Mouse (Mus musculus): ENCODE data around the gene Pdgfa. TPM values are rescaled to one million over a fixed set of nuclear protein-coding genes. Genes with fewer than 3 reads are reported as not detected.

Gene Pdgfa
- polyA plus RNA-seq, 1 experiment: 6.9 TPM

GRCm38 (mm10) chr5:138948031-138948980 is 48.9 kb downstream of the Pdgfa start:
- Histone ChIP-seq H3K4me1 (ENCODE audit: control insufficient read depth, insufficient read depth, insufficient read length, low read length) (peaks cover 10% of the 10 kb centered on the region; the same call in 1 of the 2 replicates), H3K27ac (replicated peaks; ENCODE audit: low read depth, low read length) (no peak overlapping the region), H3K4me3 (ENCODE audit: insufficient read depth, low read depth, low read length) (no peak overlapping the region)

DNA sequence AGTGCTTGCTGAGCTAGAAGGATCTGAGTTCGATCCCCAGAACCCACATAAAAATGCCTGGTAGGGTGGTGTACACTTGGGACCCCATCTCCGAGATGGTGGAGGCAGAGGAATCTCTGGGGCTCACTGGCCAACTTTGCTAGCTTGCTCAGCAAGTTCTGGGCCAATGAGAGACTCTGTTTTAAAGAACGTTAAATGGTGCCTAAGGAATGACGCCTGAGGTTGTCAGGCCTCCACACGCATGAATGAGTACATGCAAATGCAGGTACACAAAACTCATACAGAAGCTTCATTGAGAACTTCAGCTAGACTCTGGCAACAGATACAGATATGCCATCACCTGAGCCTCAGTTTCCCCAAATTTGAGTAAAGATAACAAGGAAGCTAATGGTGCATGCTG is 49.7 kb downstream of the Pdgfa start:
- no peak overlapping the region for H3K4me3 ChIP-seq (ENCODE audit: insufficient read depth, low read depth, low read length)
- H3K27ac ChIP-seq (replicated peaks; ENCODE audit: low read depth, low read length): no peak overlapping the region
- peaks cover 10% of the 10 kb centered on the region; the same call in 1 of the 2 replicates for H3K4me1 ChIP-seq (ENCODE audit: control insufficient read depth, insufficient read depth, insufficient read length, low read length)

GRCm38 (mm10) chr5:138946931-138947330 is 50.2 kb downstream of the Pdgfa start:
- Histone ChIP-seq H3K4me1 (ENCODE audit: control insufficient read depth, insufficient read depth, insufficient read length, low read length) (peaks cover 10% of the 10 kb centered on the region; the same call in 1 of the 2 replicates), H3K4me3 (ENCODE audit: insufficient read depth, low read depth, low read length) (no peak overlapping the region), H3K27ac (replicated peaks; ENCODE audit: low read depth, low read length) (no peak overlapping the region)

- peaks cover 10% of the 10 kb centered on the region; the same call in 1 of the 2 replicates for H3K4me1 ChIP-seq (ENCODE audit: control insufficient read depth, insufficient read depth, insufficient read length, low read length)
- peak overlapping the region; percentile 64 for H3K27ac ChIP-seq (replicated peaks; ENCODE audit: low read depth, low read length)
- H3K4me3 ChIP-seq (ENCODE audit: insufficient read depth, low read depth, low read length): no peak overlapping the region
These were observed 52.2 kb downstream of the Pdgfa start for GRCm38 (mm10) chr5:138945011-138945410.

DNA sequence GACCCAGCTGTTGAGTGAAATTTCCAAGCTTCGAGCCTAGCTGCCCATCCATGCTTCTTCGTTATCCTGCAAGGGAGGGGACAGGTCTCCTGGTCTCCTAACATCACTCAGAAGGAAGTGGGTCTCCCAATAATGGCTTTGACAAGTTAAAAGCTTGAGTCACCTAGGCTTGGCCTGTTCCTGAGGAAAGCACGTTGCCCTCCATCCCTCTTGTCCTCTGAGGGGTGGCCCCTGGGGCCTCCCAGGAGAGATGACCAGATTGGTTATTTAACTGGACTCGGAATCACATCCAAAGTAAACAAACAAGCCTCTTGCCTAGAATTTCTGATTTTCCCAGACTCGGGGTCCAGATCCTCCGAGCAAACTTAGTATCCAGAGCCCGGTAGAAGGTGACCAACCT is 52.6 kb downstream of the Pdgfa start:
- H3K4me1 ChIP-seq (ENCODE audit: control insufficient read depth, insufficient read depth, insufficient read length, low read length): peaks cover 10% of the 10 kb centered on the region; the same call in 1 of the 2 replicates
- H3K27ac ChIP-seq (replicated peaks; ENCODE audit: low read depth, low read length): peak overlapping the region; percentile 64
- H3K4me3 ChIP-seq (ENCODE audit: insufficient read depth, low read depth, low read length): no peak overlapping the region

DNA sequence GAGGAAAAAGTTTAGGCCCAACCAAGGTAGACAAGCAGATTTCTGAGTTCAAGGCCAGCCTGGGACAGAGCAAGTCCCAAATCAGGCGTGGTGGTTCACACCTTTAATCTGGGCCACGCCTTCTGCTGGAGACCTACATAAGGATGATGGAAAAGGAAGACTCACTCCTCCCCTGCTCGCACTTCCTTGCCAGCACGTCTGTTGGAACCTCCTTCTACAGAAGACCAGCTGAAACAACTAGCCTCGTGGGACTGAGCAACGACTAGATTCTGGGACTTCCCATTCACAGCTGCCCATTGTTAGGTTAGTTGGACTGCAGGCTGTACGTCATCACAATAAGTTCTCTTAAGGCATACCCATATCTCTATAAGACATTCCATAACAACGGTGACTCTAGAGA is 55.3 kb downstream of the Pdgfa start:
- Histone ChIP-seq H3K27ac (replicated peaks; ENCODE audit: low read depth, low read length) (no peak overlapping the region), H3K4me3 (ENCODE audit: insufficient read depth, low read depth, low read length) (no peak overlapping the region)

DNA sequence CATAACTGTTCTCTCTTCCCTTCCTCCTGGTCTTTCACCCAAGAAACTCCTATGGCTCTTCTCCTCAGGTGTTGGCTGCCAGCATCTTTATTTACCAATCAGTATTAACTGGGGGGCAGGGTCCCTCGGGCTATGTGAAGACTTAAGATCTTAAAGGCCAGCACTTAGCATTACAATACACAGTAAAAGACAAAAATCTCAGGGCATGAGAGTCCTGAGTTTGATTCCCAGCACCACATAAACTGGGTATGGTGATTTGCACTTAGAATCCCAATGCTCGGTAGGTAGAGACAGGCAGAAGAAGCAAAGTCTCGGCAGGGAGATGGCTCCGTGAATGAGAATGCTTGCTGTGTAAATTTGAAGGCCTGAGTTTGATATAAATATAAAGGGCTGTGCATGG is 56.6 kb downstream of the Pdgfa start:
- H3K4me3 ChIP-seq (ENCODE audit: insufficient read depth, low read depth, low read length): no peak overlapping the region
- no peaks in the 10 kb centered on the region for H3K4me1 ChIP-seq (ENCODE audit: control insufficient read depth, insufficient read depth, insufficient read length, low read length)
- H3K27ac ChIP-seq (replicated peaks; ENCODE audit: low read depth, low read length): no peak overlapping the region

More for the DNA sequence above, 55.3 kb downstream of the Pdgfa start:
- 0 out of 2 replicates have a peak, but pooled peaks cover 3% of the 10 kb centered on the region for H3K4me1 ChIP-seq (ENCODE audit: control insufficient read depth, insufficient read depth, insufficient read length, low read length)

DNA sequence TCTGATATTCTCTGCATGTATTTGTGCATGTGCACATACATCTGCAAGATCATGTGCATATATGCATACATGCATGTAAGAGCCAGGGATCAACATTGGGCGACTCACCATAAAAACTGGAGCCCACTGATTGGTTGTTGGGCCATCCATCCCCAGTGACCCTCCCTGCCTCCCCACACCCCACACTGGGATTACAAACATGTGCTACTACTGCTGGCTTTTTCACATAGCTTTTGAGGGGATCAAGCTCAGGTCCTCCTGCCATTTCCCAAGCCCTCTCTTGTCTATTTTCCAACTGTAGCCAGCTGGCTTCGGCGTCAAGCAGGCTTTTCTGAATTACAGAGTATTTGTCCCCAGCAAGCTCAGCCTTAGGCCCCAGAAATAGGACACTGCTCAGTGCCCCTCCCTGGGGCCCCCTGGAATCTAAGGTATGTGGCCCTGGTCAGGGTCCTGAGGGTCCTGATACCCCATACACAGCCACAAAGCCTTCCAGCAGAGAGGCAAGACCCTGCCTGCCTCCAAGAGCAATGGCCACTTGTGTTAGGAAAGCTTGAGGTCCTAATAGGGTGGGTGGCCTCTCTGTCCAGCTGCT is 58.5 kb downstream of the Pdgfa start:
- H3K4me1 ChIP-seq (ENCODE audit: control insufficient read depth, insufficient read depth, insufficient read length, low read length): no peaks in the 10 kb centered on the region
- no peak overlapping the region for H3K27ac ChIP-seq (replicated peaks; ENCODE audit: low read depth, low read length)
- H3K4me3 ChIP-seq (ENCODE audit: insufficient read depth, low read depth, low read length): no peak overlapping the region

DNA sequence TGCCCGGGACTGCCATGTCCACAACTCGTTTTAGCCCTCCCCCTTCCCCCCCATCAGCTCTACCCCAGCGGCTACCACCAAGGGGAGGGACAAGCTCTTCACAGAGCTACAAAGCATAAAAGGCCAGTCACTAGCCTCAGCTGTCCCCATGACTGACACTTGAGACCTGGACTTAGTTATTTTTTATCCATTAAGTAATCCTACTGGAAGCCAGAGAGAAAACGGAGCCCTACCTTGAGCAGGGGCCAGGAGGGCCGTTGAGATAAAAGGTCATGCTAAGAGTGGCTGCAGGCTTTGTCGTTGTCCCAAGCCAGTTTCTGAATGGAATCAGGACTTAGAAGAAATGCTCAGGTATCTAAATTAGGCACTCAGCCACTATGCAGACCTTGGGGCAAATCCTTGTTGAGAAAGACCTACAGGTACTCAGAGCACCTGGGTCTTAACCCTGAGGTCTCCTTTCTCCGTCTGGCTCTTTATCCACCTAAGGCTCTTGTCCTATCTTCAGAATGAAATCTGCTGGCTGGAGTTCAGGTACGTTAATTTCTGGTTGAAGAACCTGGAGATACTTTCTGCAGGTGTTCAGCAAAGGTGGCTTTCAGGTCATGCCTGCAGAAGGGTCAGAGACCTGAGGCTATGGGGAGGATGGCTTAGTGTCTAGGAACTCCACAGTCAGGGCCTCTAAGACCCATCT is 60.6 kb downstream of the Pdgfa start:
- no peak overlapping the region for H3K27ac ChIP-seq (replicated peaks; ENCODE audit: low read depth, low read length)
- no peaks in the 10 kb centered on the region for H3K4me1 ChIP-seq (ENCODE audit: control insufficient read depth, insufficient read depth, insufficient read length, low read length)
- H3K4me3 ChIP-seq (ENCODE audit: insufficient read depth, low read depth, low read length): no peak overlapping the region

- Histone ChIP-seq H3K4me3 (ENCODE audit: insufficient read depth, low read depth, low read length) (no peak overlapping the region), H3K27ac (replicated peaks; ENCODE audit: low read depth, low read length) (no peak overlapping the region), H3K4me1 (ENCODE audit: control insufficient read depth, insufficient read depth, insufficient read length, low read length) (no peaks in the 10 kb centered on the region)
These were observed 62.6 kb downstream of the Pdgfa start for GRCm38 (mm10) chr5:138934540-138934939.

DNA sequence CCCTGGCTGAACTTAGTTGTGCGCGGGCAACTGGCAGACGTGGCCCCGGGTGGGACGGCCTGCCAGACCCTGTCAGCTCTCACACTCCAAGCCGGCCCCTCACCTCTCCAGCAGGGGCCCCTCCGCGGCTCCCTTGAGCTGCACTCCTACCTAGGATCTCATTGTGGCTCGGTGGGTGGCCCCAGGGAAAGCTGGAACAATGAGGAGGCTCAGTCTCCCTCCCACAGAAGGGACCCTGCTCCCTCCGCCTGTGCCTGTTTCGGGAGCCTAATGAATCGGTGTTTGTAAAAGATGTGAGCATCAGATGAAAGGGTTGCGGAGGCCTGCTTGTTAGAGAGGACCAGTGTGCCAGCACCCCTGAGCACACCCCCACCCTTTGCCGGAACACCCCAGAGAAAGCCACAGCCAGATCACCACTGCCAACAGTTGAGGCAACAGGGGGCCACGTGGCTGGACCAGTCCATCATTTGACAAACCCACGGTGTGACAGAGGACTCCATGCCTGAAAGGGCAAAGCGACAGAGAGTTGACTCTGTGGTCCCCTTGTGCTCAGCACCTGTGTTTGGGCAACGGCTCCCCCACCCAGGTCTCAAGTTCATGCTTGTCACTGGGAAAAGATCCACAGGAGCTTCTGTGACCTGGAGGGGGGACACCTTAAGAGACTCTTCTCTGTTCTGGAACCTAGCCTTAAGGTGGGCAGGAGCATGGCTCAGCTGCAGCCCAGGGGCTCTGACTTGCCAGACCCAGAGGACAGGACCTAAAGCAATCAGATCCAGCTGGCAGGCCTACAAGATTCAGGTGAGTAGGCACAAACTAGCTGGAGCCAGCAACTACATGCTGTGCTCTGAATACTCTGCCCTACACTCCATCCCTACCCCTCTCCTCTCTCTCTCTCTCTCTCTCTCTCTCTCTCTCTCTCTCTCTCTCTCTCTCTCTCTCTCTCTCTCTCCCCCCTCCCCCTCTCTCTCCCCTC is 64.4 kb downstream of the Pdgfa start:
- Histone ChIP-seq H3K27ac (replicated peaks; ENCODE audit: low read depth, low read length) (no peak overlapping the region), H3K4me3 (ENCODE audit: insufficient read depth, low read depth, low read length) (no peak overlapping the region), H3K4me1 (ENCODE audit: control insufficient read depth, insufficient read depth, insufficient read length, low read length) (no peaks in the 10 kb centered on the region)

- Histone ChIP-seq H3K4me3 (ENCODE audit: insufficient read depth, low read depth, low read length) (no peak overlapping the region), H3K27ac (replicated peaks; ENCODE audit: low read depth, low read length) (no peak overlapping the region), H3K4me1 (ENCODE audit: control insufficient read depth, insufficient read depth, insufficient read length, low read length) (no peaks in the 10 kb centered on the region)
These were observed 65.3 kb downstream of the Pdgfa start for GRCm38 (mm10) chr5:138931836-138932235.

DNA sequence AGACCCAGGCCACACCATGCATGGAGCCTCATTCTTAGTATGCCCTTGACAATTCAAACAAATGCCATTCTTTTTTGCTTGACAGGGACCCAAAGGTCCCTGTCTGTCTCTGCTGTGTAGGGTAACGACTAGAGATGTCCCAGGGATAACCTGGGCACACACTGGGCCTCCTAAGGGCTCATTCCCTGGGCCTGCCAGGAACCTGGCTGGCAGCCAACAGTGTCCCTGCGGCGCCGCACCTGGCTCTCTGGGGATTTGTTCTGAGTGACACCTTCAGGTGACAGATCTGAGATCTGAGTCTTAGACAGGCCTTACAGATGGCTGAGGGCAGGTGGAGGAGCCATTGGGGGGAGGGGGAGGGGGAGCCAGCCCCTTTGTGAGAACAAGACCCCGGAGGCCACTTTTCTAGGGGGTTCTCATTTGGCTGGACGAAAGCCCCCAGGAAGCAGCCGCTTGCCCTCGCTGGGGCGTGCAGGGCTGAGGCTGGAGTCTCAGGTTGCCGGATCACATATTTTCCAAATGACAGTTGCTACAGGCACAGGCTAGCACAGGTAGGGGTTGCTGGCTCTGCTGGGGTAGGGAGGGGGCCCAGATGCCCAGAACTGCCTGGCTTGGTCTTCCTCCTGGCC is 67.2 kb downstream of the Pdgfa start:
- no peak overlapping the region for H3K27ac ChIP-seq (replicated peaks; ENCODE audit: low read depth, low read length)
- H3K4me3 ChIP-seq (ENCODE audit: insufficient read depth, low read depth, low read length): no peak overlapping the region
- no peaks in the 10 kb centered on the region for H3K4me1 ChIP-seq (ENCODE audit: control insufficient read depth, insufficient read depth, insufficient read length, low read length)

Measured in brown adipose tissue, adult 24 weeks (tissue).